Mouse (Mus musculus) embryonic fibroblast, embryonic 13.5 days (primary cell): ENCODE measurements around the gene Cntn2. TPM values are rescaled to one million over a fixed set of nuclear protein-coding genes. Genes with fewer than 3 reads are reported as not detected.

Source experiments
- H3K27ac ChIP-seq: 2 replicates; pipeline ENCODE4 v1.5.1; 2012; ENCODE audit warnings: low read length, control low read depth, inconsistent platforms; ENCODE audit not compliant: insufficient read depth
- H3K4me1 ChIP-seq: 2 replicates; pipeline ENCODE4 v1.6.1; 2011; ENCODE audit warnings: low read length; ENCODE audit not compliant: control insufficient read depth, insufficient read depth
- H3K4me3 ChIP-seq: 2 replicates; pipeline ENCODE4 v1.5.1; 2011; ENCODE audit warnings: mild to moderate bottlenecking, control low read depth, low read length; ENCODE audit not compliant: insufficient read depth
- CTCF ChIP-seq: IDR thresholded peaks from 2 replicates; pipeline ENCODE4 v1.5.1; 2011; ENCODE audit warnings: mild to moderate bottlenecking, control low read depth, low read length, moderate library complexity, borderline replicate concordance; ENCODE audit not compliant: insufficient read depth
- POLR2A ChIP-seq: IDR thresholded peaks from 2 replicates; pipeline ENCODE4 v1.6.1; 2011; ENCODE audit warnings: low read depth, mild to moderate bottlenecking, control low read depth, low read length, moderate library complexity
- polyA plus RNA-seq: library from polyadenylated mRNA; stranded (reverse); fragments of >200 nt; gene quantifications from 2 replicates; pipeline ENCODE4 v1.2.4, GENCODE M21; 2011; ENCODE audit warnings: low read depth; ENCODE audit not compliant: missing spikeins, insufficient read length

Cntn2 gene
- polyA plus RNA-seq, 1 experiment: not detected

- Histone ChIP-seq H3K4me3 (no peak overlapping the region), H3K27ac (no peak overlapping the region), H3K4me1 (peaks cover 4% of the 10 kb centered on the region; the same call in 1 of the 2 replicates)
- TF ChIP-seq POLR2A (no peak), CTCF (no peak)
Measured at GRCm38 (mm10) chr1:132557901-132558631, 15.0 kb upstream of the Cntn2 start.

- Histone ChIP-seq H3K4me1 (no peaks in the 10 kb centered on the region), H3K4me3 (no peak overlapping the region), H3K27ac (no peak overlapping the region)
- TF ChIP-seq CTCF (no peak), POLR2A (no peak)
Measured at GRCm38 (mm10) chr1:132543789-132544188, 733 bp upstream of the Cntn2 start.

- H3K4me3 ChIP-seq: no peak overlapping the region
- H3K4me1 ChIP-seq: no peaks in the 10 kb centered on the region
- H3K27ac ChIP-seq: no peak overlapping the region
- TF ChIP-seq POLR2A (no peak), CTCF (no peak)
Measured at GRCm38 (mm10) chr1:132541824-132542599, 1.0 kb downstream of the Cntn2 start.

GRCm38 (mm10) chr1:132541171-132541823, 1.8 kb downstream of the Cntn2 start:
- Histone ChIP-seq H3K27ac (no peak overlapping the region), H3K4me3 (no peak overlapping the region), H3K4me1 (no peaks in the 10 kb centered on the region)
- no peak for TF ChIP-seq POLR2A
- no peak for TF ChIP-seq CTCF

GRCm38 (mm10) chr1:132540701-132541100, 2.4 kb downstream of the Cntn2 start:
- Histone ChIP-seq H3K27ac (no peak overlapping the region), H3K4me3 (no peak overlapping the region), H3K4me1 (no peaks in the 10 kb centered on the region)
- TF ChIP-seq POLR2A (no peak), CTCF (no peak)

- no peak for TF ChIP-seq POLR2A
- TF ChIP-seq CTCF: no peak
- H3K4me1 ChIP-seq: no peaks in the 10 kb centered on the region
- no peak overlapping the region for H3K27ac ChIP-seq
- no peak overlapping the region for H3K4me3 ChIP-seq
Measured at GRCm38 (mm10) chr1:132537736-132538135, 5.3 kb downstream of the Cntn2 start.

DNA sequence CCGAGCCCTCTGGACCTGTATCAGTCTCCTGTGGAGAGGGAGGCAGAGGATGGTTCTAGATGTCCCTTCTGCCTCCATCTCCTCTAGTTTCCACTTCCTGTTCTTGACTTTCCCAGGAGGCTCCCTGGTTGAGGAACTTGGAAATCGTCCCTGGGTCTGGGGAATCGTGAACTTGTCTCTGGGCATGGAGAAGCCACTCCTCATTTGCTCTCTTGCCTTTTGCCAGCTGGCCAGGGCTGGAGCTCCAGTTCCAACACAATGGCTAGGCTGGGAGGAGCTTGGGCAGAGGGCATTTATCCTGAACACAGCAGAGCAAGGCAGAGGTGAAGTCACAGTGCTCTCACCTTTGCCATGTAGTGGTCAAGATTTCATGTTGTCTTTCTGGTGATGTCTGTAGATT, 6.6 kb downstream of the Cntn2 start:
- Histone ChIP-seq H3K27ac (no peak overlapping the region), H3K4me1 (no peaks in the 10 kb centered on the region), H3K4me3 (no peak overlapping the region)
- TF ChIP-seq POLR2A (no peak), CTCF (no peak)

DNA sequence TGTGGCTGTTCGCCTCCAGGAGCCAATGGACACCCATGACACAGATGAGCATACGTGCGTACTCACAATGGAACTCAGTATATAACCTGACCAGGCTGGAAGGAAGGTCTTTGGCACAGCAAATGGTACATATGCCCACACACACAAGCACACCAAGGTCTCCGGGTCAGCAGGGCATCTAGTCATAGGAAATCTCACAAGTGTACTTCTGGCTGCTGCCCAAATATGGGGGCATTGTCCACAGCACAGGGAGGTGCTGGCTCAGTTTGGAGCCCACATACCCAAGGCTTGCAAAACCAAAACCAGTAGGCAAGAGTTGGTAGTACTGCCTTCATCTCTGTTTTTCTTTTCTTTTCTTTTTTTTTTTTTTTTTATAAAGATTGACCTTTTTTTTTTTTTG, 7.5 kb downstream of the Cntn2 start:
- H3K4me1 ChIP-seq: no peaks in the 10 kb centered on the region
- no peak overlapping the region for H3K4me3 ChIP-seq
- TF ChIP-seq POLR2A (no peak), CTCF (no peak)
- H3K27ac ChIP-seq: no peak overlapping the region

- TF ChIP-seq POLR2A: no peak
- no peak for TF ChIP-seq CTCF
- H3K4me1 ChIP-seq: no peaks in the 10 kb centered on the region
Measured at GRCm38 (mm10) chr1:132533840-132534239, 9.2 kb downstream of the Cntn2 start.

More at GRCm38 (mm10) chr1:132533840-132534239, 9.2 kb downstream of the Cntn2 start:
- H3K27ac ChIP-seq: no peak overlapping the region
- no peak overlapping the region for H3K4me3 ChIP-seq
